17 mouse cellular contexts compared by ENCODE assay signal in genomic region chr15:41332451-41332850, GRCm38 (mm10).
A peak's percentile ranks its signal among the peaks of the same experiment; 100 is the strongest.
DNase-seq lines count a peak whose midpoint lies in the region; ATAC-seq lines count a peak whose summit lies in the region.
"Had no signal": no experiment of that assay in that cellular context is flagged by ENCODE, and none has a peak within 500 bp of the region (broad histone marks: within the 10 kb centered on the region; RNA-seq: fewer than 3 reads in every experiment).

No protein-coding gene starts in this region.

- DNase-seq in frontal cortex, postnatal 14 days (ENCODE audit: low spot score in 2 of 2) = no peak
- DNase-seq in layer of hippocampus, adult 9-11 months = peak; percentile 17
- no peak for DNase-seq in layer of hippocampus, postnatal 25 days (ENCODE audit: extremely low spot score in 1 of 2, low spot score in 1 of 2)
- peak; percentile 29 for DNase-seq in right cerebral cortex, adult 18-20 months
- DNase-seq in right cerebral cortex, postnatal 4 days = no peak
- no peak for DNase-seq in cerebellum, adult 9-11 months
- DNase-seq: adrenal gland, postnatal 14 days; cerebellum, adult 18-20 months; cerebellum, postnatal 10 days; embryo, embryonic 11 days; gastrocnemius, postnatal 10 days; heart, adult 18-20 months; heart, postnatal 10 days; heart, postnatal 4 days had no signal

- ATAC-seq in frontal cortex, adult (ENCODE audit: low TSS enrichment) = peak; percentile 98
- ATAC-seq: forebrain, embryonic 16.5 days; hindbrain, embryonic 16.5 days had no signal

Comparison
In these comparisons a context has a peak if more than half of its experiments do, and no peak if none do; other contexts are left out.
1. DNase-seq: peak in layer of hippocampus, adult 9-11 months (single experiment) and right cerebral cortex, adult 18-20 months (single experiment); none in frontal cortex, postnatal 14 days (0 of 2), layer of hippocampus, postnatal 25 days (0 of 2), right cerebral cortex, postnatal 4 days (single experiment) and cerebellum, adult 9-11 months (single experiment).